8 mouse cellular contexts compared by ENCODE assay signal in the genomic region with DNA sequence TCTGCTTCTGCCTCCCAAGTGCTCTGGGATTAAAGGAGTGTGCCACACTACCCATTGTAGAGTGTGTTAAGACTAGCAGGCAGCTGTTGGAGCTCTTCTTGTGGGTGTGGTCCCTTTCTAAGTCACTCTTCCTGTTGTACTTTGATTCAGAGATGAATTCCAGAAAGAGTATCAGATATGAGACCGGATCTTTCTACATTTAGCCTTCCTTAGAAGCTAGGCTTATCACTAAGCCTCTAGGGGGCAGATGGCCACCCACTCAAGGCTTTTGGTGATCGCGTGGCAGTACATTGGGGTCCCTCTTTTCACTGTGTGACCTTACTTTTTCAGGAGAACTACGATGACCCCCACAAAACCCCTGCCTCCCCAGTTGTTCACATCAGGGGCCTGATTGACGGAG. TPM values are rescaled to one million over a fixed set of nuclear protein-coding genes. Genes with fewer than 3 reads are reported as not detected.
DNase-seq lines count a peak whose midpoint lies in the region; ATAC-seq and TF ChIP-seq lines count a peak whose summit lies in the region.

No protein-coding gene starts in this region.

- no peaks in the 10 kb centered on the region for H3K27me3 ChIP-seq in kidney, postnatal 0 days (ENCODE audit: insufficient read depth, low read length)
- H3K27me3 ChIP-seq in intestine, postnatal 0 days (replicated peaks; ENCODE audit: control insufficient read depth, insufficient read depth, low read length): no peaks in the 10 kb centered on the region

- peak overlapping the region; percentile 75 for H3K4me2 ChIP-seq in kidney, postnatal 0 days (ENCODE audit: low read length)
- H3K4me2 ChIP-seq in intestine, postnatal 0 days (replicated peaks; ENCODE audit: low read depth): peak overlapping the region; percentile 66

- TF ChIP-seq CTCF in kidney, postnatal 0 days (IDR thresholded peaks at IDR 0.05; ENCODE audit: low read depth): peak; percentile 53; the same call in 1 of the 2 replicates
- no peak for TF ChIP-seq CTCF in embryonic fibroblast, embryonic 13.5 days (IDR thresholded peaks at IDR 0.05; ENCODE audit: borderline replicate concordance, insufficient read depth, low read length)
- TF ChIP-seq CTCF in intestine, postnatal 0 days (IDR thresholded peaks at IDR 0.05; ENCODE audit: low read depth): peak; percentile 61

- no peak for DNase-seq in kidney, postnatal 0 days (ENCODE audit: low spot score)
- no peak for DNase-seq in kidney, adult 9 months
- peak; percentile 65 for DNase-seq in naive thymus-derived CD4-positive, alpha-beta T cell, adult 2 months (ENCODE audit: low read depth)
- DNase-seq in frontal cortex, postnatal 10 days (ENCODE audit: low spot score in 2 of 2): no peak
- DNase-seq in adrenal gland, postnatal 4 days (ENCODE audit: low spot score in 2 of 2): no peak

- H3K27ac ChIP-seq in kidney, postnatal 0 days: peak overlapping the region; percentile 3; the same call in 1 of the 2 replicates
- H3K27ac ChIP-seq in embryonic fibroblast, embryonic 13.5 days (ENCODE audit: insufficient read depth, low read length): peak overlapping the region; percentile 62; the same call in 1 of the 2 replicates
- H3K27ac ChIP-seq in intestine, postnatal 0 days (ENCODE audit: low read depth, low read length): peak overlapping the region; percentile 58; the same call in 1 of the 2 replicates

- WGBS in kidney, postnatal 0 days: 64% methylated on average over 5 of the region's 5 CpGs
- WGBS in intestine, postnatal 0 days: 45% methylated on average over 5 of the region's 5 CpGs

- TF ChIP-seq POLR2A in embryonic fibroblast, embryonic 13.5 days (IDR thresholded peaks at IDR 0.05; ENCODE audit: low read depth, low read length): no peak; the same call in 1 of the 2 replicates

- no peaks in the 10 kb centered on the region for H3K9me3 ChIP-seq in kidney, postnatal 0 days (replicated peaks; ENCODE audit: low read length)
- no peaks in the 10 kb centered on the region for H3K9me3 ChIP-seq in intestine, postnatal 0 days (ENCODE audit: control insufficient read depth)

- H3K4me3 ChIP-seq in kidney, postnatal 0 days (replicated peaks; ENCODE audit: low read depth, low read length): peak overlapping the region; percentile 83; the same call in 1 of the 2 replicates
- peak overlapping the region; percentile 84 for H3K4me3 ChIP-seq in embryonic fibroblast, embryonic 13.5 days (ENCODE audit: insufficient read depth, low read length)
- H3K4me3 ChIP-seq in intestine, postnatal 0 days (ENCODE audit: low read depth, low read length): peak overlapping the region; percentile 92

- ATAC-seq in kidney, postnatal 0 days (replicated peaks; ENCODE audit: low FRiP score, low read depth): no peak
- no peak for ATAC-seq in intestine, postnatal 0 days
- no peak for ATAC-seq in activated CD4-positive, CD25-positive, alpha-beta regulatory T cell, adult 4 months

- H3K9ac ChIP-seq in kidney, postnatal 0 days (ENCODE audit: low read depth, low read length): 0 out of 2 replicates have a peak overlapping the region, but pooled peaks have one; percentile 9
- no peak overlapping the region for H3K9ac ChIP-seq in intestine, postnatal 0 days (ENCODE audit: low read depth, low read length)

- H3K36me3 ChIP-seq in kidney, postnatal 0 days (ENCODE audit: insufficient read depth, low read length): peaks cover 49% of the 10 kb centered on the region
- peaks cover 51% of the 10 kb centered on the region for H3K36me3 ChIP-seq in intestine, postnatal 0 days (ENCODE audit: control insufficient read depth, insufficient read depth)

- peaks cover 9% of the 10 kb centered on the region for H3K4me1 ChIP-seq in kidney, postnatal 0 days (replicated peaks; ENCODE audit: insufficient read depth, low read length)
- H3K4me1 ChIP-seq in embryonic fibroblast, embryonic 13.5 days (ENCODE audit: control insufficient read depth, insufficient read depth, low read length): peaks cover 5% of the 10 kb centered on the region; the same call in 1 of the 2 replicates
- H3K4me1 ChIP-seq in intestine, postnatal 0 days (replicated peaks; ENCODE audit: control insufficient read depth, insufficient read depth, low read length): peaks cover 5% of the 10 kb centered on the region; the same call in 1 of the 2 replicates

RNA-seq across cellular contexts. Expression of a gene that starts 4.6 kb away (rescaled TPM):
- 232 TPM in 2 replicates for polyA plus RNA-seq in kidney, postnatal 0 days (2015; fragmentation: Nextera tagmentation; extraction: Ambion mirVana)
- 442 and 496 TPM in 2 replicates for polyA plus RNA-seq in embryonic fibroblast, embryonic 13.5 days (2011; ENCODE audit: insufficient read length, low read depth, missing spikeins)
- polyA plus RNA-seq in intestine, postnatal 0 days (2015; fragmentation: Nextera tagmentation; extraction: Ambion mirVana): 144 and 152 TPM in 2 replicates
- polyA plus RNA-seq in activated CD4-positive, CD25-positive, alpha-beta regulatory T cell, adult 4 months (2017; shearing (Covaris generic)): 100 to 1,000 TPM; 153 to 344 TPM
- 100 to 1,000 TPM; 722 to 725 TPM for total RNA-seq in adrenal gland, postnatal 4 days (2021)

RNA-seq across cellular contexts. Expression of a gene that starts 12.1 kb away (rescaled TPM):
- 330 and 348 TPM in 2 replicates for polyA plus RNA-seq in kidney, postnatal 0 days (2015; fragmentation: Nextera tagmentation; extraction: Ambion mirVana)
- polyA plus RNA-seq in embryonic fibroblast, embryonic 13.5 days (2011; ENCODE audit: insufficient read length, low read depth, missing spikeins): 80.4 and 81.2 TPM in 2 replicates
- 402 and 426 TPM in 2 replicates for polyA plus RNA-seq in intestine, postnatal 0 days (2015; fragmentation: Nextera tagmentation; extraction: Ambion mirVana)
- 100 to 1,000 TPM; 192 to 199 TPM for polyA plus RNA-seq in activated CD4-positive, CD25-positive, alpha-beta regulatory T cell, adult 4 months (2017; shearing (Covaris generic))
- total RNA-seq in adrenal gland, postnatal 4 days (2021): 100 to 1,000 TPM; 327 to 392 TPM

RNA-seq across cellular contexts. Expression of a gene that starts 20.7 kb away (rescaled TPM):
- polyA plus RNA-seq in kidney, postnatal 0 days (2015; fragmentation: Nextera tagmentation; extraction: Ambion mirVana): 10.8 and 10.9 TPM in 2 replicates
- 1.4 and 6.5 TPM in 2 replicates for polyA plus RNA-seq in embryonic fibroblast, embryonic 13.5 days (2011; ENCODE audit: insufficient read length, low read depth, missing spikeins)
- polyA plus RNA-seq in intestine, postnatal 0 days (2015; fragmentation: Nextera tagmentation; extraction: Ambion mirVana): 2,376 and 2,464 TPM in 2 replicates
- 10 to 100 TPM; 20.1 to 27.2 TPM for polyA plus RNA-seq in activated CD4-positive, CD25-positive, alpha-beta regulatory T cell, adult 4 months (2017; shearing (Covaris generic))
- total RNA-seq in adrenal gland, postnatal 4 days (2021): 10 to 100 TPM; 29.2 to 33.2 TPM

RNA-seq across cellular contexts. Expression of a gene that starts 24.2 kb away (rescaled TPM):
- polyA plus RNA-seq in kidney, postnatal 0 days (2015; fragmentation: Nextera tagmentation; extraction: Ambion mirVana): 5.2 and 6.3 TPM in 2 replicates
- polyA plus RNA-seq in embryonic fibroblast, embryonic 13.5 days (2011; ENCODE audit: insufficient read length, low read depth, missing spikeins): 0.77 TPM in 1 of 2 replicates, not detected in the other
- polyA plus RNA-seq in intestine, postnatal 0 days (2015; fragmentation: Nextera tagmentation; extraction: Ambion mirVana): 1.6 and 2.2 TPM in 2 replicates
- polyA plus RNA-seq in activated CD4-positive, CD25-positive, alpha-beta regulatory T cell, adult 4 months (2017; shearing (Covaris generic)): 100 to 1,000 TPM; 199 to 272 TPM
- total RNA-seq in adrenal gland, postnatal 4 days (2021): 1 to 10 TPM; 2.2 to 4.2 TPM

RNA-seq across cellular contexts. Expression of a gene that starts 45.6 kb away (rescaled TPM):
- polyA plus RNA-seq in kidney, postnatal 0 days (2015; fragmentation: Nextera tagmentation; extraction: Ambion mirVana): 42.2 and 43.7 TPM in 2 replicates
- polyA plus RNA-seq in embryonic fibroblast, embryonic 13.5 days (2011; ENCODE audit: insufficient read length, low read depth, missing spikeins): 13.8 and 15.0 TPM in 2 replicates
- polyA plus RNA-seq in intestine, postnatal 0 days (2015; fragmentation: Nextera tagmentation; extraction: Ambion mirVana): 33.1 and 33.2 TPM in 2 replicates
- 10 to 100 TPM; 56.4 to 78.9 TPM for polyA plus RNA-seq in activated CD4-positive, CD25-positive, alpha-beta regulatory T cell, adult 4 months (2017; shearing (Covaris generic))
- total RNA-seq in adrenal gland, postnatal 4 days (2021): 10 to 100 TPM; 24.6 to 27.3 TPM

Comparison
In these comparisons a context has a peak if more than half of its experiments do, and no peak if none do; other contexts are left out.
1. H3K27ac ChIP-seq: peak in every context shown above with its lines; median percentile 62 in embryonic fibroblast, embryonic 13.5 days; 58 in intestine, postnatal 0 days; 3 in kidney, postnatal 0 days.
2. RNA of a gene that starts 20.7 kb away (polyA plus RNA-seq): 2,376 to 2,464 TPM in intestine, postnatal 0 days; 20.1 to 27.2 TPM in activated CD4-positive, CD25-positive, alpha-beta regulatory T cell, adult 4 months, 10.8 to 10.9 TPM in kidney, postnatal 0 days and 1.4 to 6.5 TPM in embryonic fibroblast, embryonic 13.5 days; every median in the first group is over 10 times any median in the second.
3. Peak in every context shown above with its lines, with median percentiles within 50 percentile points of each other: H3K4me3 ChIP-seq.